Mouse (Mus musculus) liver, adult 2 months (tissue): Measurements from ENCODE around the gene Ncstn.

Experiments used
- CTCF ChIP-seq: fragments of 200-500 bp; IDR thresholded peaks from 2 replicates; pipeline ENCODE4 v1.5.1; 2011; ENCODE audit warnings: low read depth, low read length, control low read depth
- POLR2A ChIP-seq: fragments of 200-500 bp; IDR thresholded peaks from 2 replicates; pipeline ENCODE4 v1.6.1; 2011; ENCODE audit warnings: low read length, control low read depth; ENCODE audit not compliant: insufficient read depth; ENCODE audit errors: extremely low read depth

- TF ChIP-seq CTCF: no peak
- TF ChIP-seq POLR2A: no peak
Observed at GRCm38 (mm10) chr1:172095202-172095601, 12.6 kb upstream of the Ncstn start.
